Mouse (Mus musculus) myocyte (in vitro differentiated cells): ENCODE results near the gene C1qb.

Experiments used
- CEBPB ChIP-seq: IDR thresholded peaks from 2 replicates; pipeline ENCODE4 v1.6.1; 2011; ENCODE audit warnings: mild to moderate bottlenecking, moderate library complexity; ENCODE audit not compliant: poor library complexity, insufficient read depth, severe bottlenecking
- E2F4 ChIP-seq: IDR thresholded peaks from one replicate; pipeline ENCODE4 v1.6.1; 2011; ENCODE audit warnings: mild to moderate bottlenecking, control low read depth, moderate library complexity; ENCODE audit not compliant: insufficient read depth
- MAX ChIP-seq: IDR thresholded peaks from one replicate; pipeline ENCODE4 v1.6.1; 2011; ENCODE audit warnings: low read depth, mild to moderate bottlenecking, control low read depth
- MYOD1 ChIP-seq, 3 experiments: IDR thresholded peaks; one replicate each; pipeline ENCODE4 v1.6.1; 2011; ENCODE audit warnings: control low read depth in 2 of 3, low read depth in 2 of 3, mild to moderate bottlenecking in 2 of 3, moderate library complexity in 1 of 3; ENCODE audit not compliant: insufficient read length in 2 of 3, control insufficient read depth in 1 of 3
- MYOG ChIP-seq, 3 experiments: IDR thresholded peaks; one replicate each; pipeline ENCODE4 v1.6.1; 2011; ENCODE audit warnings: control low read depth in 2 of 3, low read depth in 2 of 3, mild to moderate bottlenecking in 2 of 3; ENCODE audit not compliant: insufficient read length in 2 of 3, control insufficient read depth in 1 of 3, insufficient read depth in 1 of 3
- POLR2A ChIP-seq: IDR thresholded peaks from one replicate; pipeline ENCODE4 v1.6.1; 2011; ENCODE audit warnings: low read depth, mild to moderate bottlenecking, control low read depth, moderate library complexity; ENCODE audit not compliant: insufficient read length
- POLR2AphosphoS2 ChIP-seq: IDR thresholded peaks from one replicate; pipeline ENCODE4 v1.6.1; 2011; ENCODE audit warnings: low read depth, control low read depth; ENCODE audit not compliant: insufficient read length
- REST ChIP-seq: IDR thresholded peaks from one replicate; pipeline ENCODE4 v1.6.1; 2011; ENCODE audit warnings: mild to moderate bottlenecking, control low read depth, moderate library complexity; ENCODE audit not compliant: insufficient read depth, insufficient read length
- TCF12 ChIP-seq: IDR thresholded peaks from one replicate; pipeline ENCODE4 v1.6.1; 2011; ENCODE audit warnings: mild to moderate bottlenecking, control low read depth; ENCODE audit not compliant: poor library complexity, insufficient read depth, severe bottlenecking
- TCF3 ChIP-seq: IDR thresholded peaks from one replicate; pipeline ENCODE4 v1.6.1; 2011; ENCODE audit warnings: low read depth, control low read depth; ENCODE audit not compliant: insufficient read length
- USF1 ChIP-seq: IDR thresholded peaks from one replicate; pipeline ENCODE4 v1.6.1; 2011; ENCODE audit warnings: low read depth, mild to moderate bottlenecking, control low read depth, moderate library complexity

- TF ChIP-seq POLR2A = no peak
- TF ChIP-seq MAX = no peak
- TF ChIP-seq USF1 = no peak
- TF ChIP-seq TCF3 = no peak
- TF ChIP-seq E2F4 = no peak
- TF ChIP-seq CEBPB = no peak
- TF ChIP-seq TCF12 = no peak
- TF ChIP-seq POLR2AphosphoS2 = no peak
- TF ChIP-seq MYOG (IDR thresholded peaks at IDR 0.05; ENCODE audit: control insufficient read depth in 1 of 3, insufficient read depth in 1 of 3, insufficient read length in 2 of 3, low read depth in 2 of 3) = no peak
- no peak for TF ChIP-seq MYOD1 (IDR thresholded peaks at IDR 0.05; ENCODE audit: control insufficient read depth in 1 of 3, insufficient read length in 2 of 3, low read depth in 2 of 3)
- no peak for TF ChIP-seq REST
Measured at GRCm38 (mm10) chr4:136838462-136838861, 47.5 kb downstream of the C1qb start.
